Mouse (Mus musculus) cerebellum, adult 18-20 months (tissue): ENCODE measurements around the gene Slc24a3.

Experiments
- DNase-seq, 2 experiments: peaks; one replicate each; pipeline ENCODE4 v3.0.0; 2021

The Slc24a3 gene

GRCm38 (mm10) chr2:145557361-145557931 is 389.9 kb downstream of the Slc24a3 start:
- peak in 1 of 2 experiments; percentile 15 for DNase-seq

- DNase-seq: no peak
Measured at GRCm38 (mm10) chr2:145562493-145562892, 394.9 kb downstream of the Slc24a3 start.

- no peak for DNase-seq
Measured at GRCm38 (mm10) chr2:145564596-145564995, 397.0 kb downstream of the Slc24a3 start.

GRCm38 (mm10) chr2:145566904-145567303 is 399.4 kb downstream of the Slc24a3 start:
- DNase-seq: no peak

- no peak for DNase-seq
Measured at GRCm38 (mm10) chr2:145571943-145572342, 404.4 kb downstream of the Slc24a3 start.

GRCm38 (mm10) chr2:145574148-145574547 is 406.6 kb downstream of the Slc24a3 start:
- no peak for DNase-seq

- no peak for DNase-seq
Measured at GRCm38 (mm10) chr2:145583103-145583502, 415.5 kb downstream of the Slc24a3 start.

- DNase-seq: no peak
Measured at GRCm38 (mm10) chr2:145585437-145585836, 417.9 kb downstream of the Slc24a3 start.

GRCm38 (mm10) chr2:145588009-145588737 is 420.6 kb downstream of the Slc24a3 start:
- DNase-seq: peak; percentile 54 to 68

- no peak for DNase-seq
Measured at GRCm38 (mm10) chr2:145591881-145592280, 424.3 kb downstream of the Slc24a3 start.

GRCm38 (mm10) chr2:145593649-145594347 is 426.2 kb downstream of the Slc24a3 start:
- DNase-seq: no peak

GRCm38 (mm10) chr2:145597866-145598265 is 430.3 kb downstream of the Slc24a3 start:
- no peak for DNase-seq

- no peak for DNase-seq
Measured at GRCm38 (mm10) chr2:145607844-145608243, 440.3 kb downstream of the Slc24a3 start.

- DNase-seq: peak; percentile 23 to 44
Measured at GRCm38 (mm10) chr2:145610796-145611705, 443.5 kb downstream of the Slc24a3 start.

GRCm38 (mm10) chr2:145612937-145613336 is 445.4 kb downstream of the Slc24a3 start:
- no peak for DNase-seq

- peak; percentile 7 to 9 for DNase-seq
Measured at GRCm38 (mm10) chr2:145613705-145614104, 446.2 kb downstream of the Slc24a3 start.

- DNase-seq: no peak
Measured at GRCm38 (mm10) chr2:145619688-145620087, 452.1 kb downstream of the Slc24a3 start.

GRCm38 (mm10) chr2:145620709-145621108 is 453.2 kb downstream of the Slc24a3 start:
- no peak for DNase-seq

- DNase-seq: no peak
Measured at GRCm38 (mm10) chr2:145621119-145621518, 453.6 kb downstream of the Slc24a3 start.

- DNase-seq: no peak
Measured at GRCm38 (mm10) chr2:145631123-145631798, 463.7 kb downstream of the Slc24a3 start.

- DNase-seq: no peak
Measured at GRCm38 (mm10) chr2:145631799-145632174, 464.2 kb downstream of the Slc24a3 start.

- no peak for DNase-seq
Measured at GRCm38 (mm10) chr2:145633811-145634210, 466.3 kb downstream of the Slc24a3 start.
